Mouse (Mus musculus) ovary, adult 18-20 months (tissue): ENCODE measurements around the gene Cipc.

Source experiments
- DNase-seq: peaks from one replicate; pipeline ENCODE4 v3.0.0; 2022; ENCODE audit warnings: low spot score, mixed read lengths

Cipc gene

DNA sequence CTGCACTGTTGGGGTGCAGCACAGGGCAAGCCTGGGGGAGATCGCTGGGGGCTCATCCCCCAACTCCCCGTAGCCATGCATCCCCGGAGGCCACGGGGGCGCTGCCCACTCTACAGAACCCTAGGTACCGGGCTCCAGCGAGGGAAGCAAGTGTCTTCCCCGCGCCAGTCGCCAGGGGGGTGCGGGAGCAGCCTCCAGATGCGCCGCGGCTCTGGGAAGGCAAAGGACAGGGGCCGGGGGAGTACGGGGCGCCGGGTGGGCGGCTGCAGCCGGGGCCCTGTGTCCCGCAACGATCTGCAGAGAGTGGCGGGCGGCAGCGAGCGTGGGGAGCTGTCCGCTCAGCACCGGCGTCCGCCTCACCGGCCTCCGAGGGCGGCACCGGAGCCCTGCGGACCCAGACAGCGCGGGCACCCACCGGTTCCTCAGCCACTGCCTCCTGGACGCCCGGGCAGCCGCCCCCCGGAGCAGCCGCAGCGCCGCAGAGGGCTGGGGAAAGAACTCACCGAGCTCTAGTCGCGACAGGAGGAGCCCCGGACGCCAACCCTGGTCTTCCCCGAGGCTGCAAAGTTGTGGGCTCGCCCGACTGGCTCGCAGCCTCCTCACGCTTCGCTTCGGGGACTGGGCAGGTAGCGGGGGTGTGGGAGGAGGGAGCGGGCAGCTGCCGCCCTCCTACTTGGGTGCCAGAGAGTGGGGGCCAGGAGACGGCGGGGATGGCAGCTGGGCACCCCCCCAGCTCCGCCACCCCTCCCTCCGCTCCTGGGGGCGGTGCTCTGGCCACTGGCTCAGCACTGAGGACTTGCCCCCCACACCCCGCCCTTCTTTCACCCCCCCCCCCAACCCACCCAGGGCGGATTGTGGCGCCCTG is 43.3 kb downstream of the Cipc start, which contains the start of gene Zdhhc22:
Gene Zdhhc22, minus strand, starts transcription at position 541 of the 865 bp plus-strand sequence.
- DNase-seq, result no peak

DNA sequence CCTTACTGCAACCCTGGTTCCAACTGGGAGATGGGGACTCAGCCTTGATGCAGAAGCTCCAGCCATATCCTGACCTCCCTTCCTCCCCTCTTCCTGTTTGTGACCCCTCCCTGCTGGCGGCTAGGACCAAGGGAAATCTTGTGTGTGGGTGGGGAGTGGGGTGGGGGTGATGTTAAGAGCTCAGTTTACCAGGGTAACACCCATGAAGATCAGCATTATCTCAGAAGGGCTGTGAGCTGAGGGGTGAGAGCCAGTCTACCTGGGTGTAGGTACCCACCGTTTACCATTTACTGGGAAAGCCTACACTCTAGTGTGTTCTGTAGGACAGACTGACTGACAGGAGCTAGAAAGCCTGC is 43.9 kb downstream of the Cipc start:
- DNase-seq, result no peak

GRCm38 (mm10) chr12:86994166-86994565 is 47.3 kb downstream of the Cipc start:
- no peak for DNase-seq

DNA sequence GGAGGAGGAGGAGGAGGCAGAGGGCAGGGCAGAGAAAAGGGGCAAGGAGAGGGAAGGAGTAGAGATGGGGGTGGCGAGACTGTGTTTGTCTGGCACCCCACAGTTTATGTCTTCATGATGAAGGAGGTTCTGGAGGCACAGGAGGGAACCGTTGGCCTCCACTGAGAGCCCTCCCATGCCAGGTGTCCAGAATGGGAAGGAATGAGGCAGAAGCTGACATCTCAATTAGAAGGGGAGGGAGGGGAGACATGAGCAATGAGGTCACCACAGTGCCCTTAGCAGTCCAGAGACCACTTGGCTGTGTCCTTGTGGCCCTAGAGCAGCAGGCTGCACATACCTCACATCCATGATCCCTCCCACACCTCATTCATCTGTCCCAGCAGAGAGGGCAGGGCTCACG is 47.9 kb downstream of the Cipc start:
- DNase-seq, result no peak

DNA sequence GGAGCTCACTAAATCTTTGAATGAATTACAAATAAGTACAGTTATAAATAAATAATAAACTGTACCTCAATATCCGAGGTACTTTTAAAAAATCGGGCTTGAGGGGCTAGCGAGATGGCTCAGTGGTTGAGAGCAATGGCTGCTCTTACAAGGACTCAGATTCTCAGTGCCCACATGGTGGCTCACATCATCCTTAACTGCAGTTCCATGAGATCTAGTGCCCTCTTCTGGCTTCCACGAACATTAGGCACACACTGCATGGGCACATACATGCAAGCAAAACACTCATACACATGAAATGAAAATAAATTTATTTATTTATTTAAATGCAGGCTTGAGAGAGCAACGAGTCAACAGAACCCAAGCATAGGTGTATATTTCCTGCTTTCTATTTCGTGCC is 49.1 kb downstream of the Cipc start:
- no peak for DNase-seq

DNA sequence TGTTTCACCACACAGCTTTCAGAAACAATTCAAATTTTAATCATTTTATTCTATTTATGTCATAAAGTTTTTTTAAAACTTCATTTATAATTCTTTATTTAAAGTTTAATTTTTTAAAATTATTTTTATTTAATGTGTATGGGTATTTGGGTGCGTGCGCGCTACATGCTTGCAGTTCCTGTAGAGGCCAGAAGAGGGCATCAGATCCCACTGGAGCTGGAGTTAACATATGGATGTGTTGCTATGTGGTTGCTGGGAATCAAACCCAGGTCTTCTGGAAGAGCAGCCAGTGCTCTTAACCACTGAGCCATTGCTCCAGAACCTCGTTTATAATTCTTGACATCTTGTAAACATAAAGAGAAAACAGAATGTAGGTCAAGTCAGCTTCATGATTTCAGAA is 51.9 kb downstream of the Cipc start:
- DNase-seq, result no peak

GRCm38 (mm10) chr12:86999283-86999820 is 52.5 kb downstream of the Cipc start:
- no peak for DNase-seq

DNA sequence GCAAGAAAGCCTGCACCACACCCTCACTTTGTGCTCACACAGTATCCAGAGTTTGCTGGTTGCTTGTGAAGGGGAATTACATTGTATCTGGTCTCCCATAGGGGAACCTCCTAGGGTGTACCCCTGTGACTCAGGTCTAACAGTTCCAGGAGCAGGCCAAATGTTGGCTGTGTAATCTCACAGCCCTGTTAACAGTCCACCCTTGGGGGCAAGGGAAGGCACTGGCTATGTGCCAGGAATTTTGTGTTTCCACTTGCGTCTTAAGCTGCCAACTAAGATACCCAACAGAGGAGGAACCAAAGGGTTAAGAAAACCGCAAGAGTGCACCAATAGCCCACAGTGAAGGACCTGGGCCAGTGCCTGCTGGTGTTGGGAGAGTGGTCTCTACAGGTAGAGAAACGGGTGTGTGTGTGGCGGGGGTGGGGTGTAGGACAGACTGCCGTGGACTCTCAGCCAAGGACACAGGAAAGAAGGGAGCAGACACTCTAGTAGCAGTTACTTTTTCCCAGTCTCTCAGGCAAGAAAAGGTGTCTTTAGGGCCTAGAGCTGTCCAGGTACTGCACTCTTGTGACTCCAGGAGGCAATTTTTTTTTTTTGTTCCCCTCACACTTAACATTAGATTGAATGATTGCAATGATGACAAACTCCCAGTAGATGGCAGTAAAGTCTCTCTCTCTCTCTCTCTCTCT is 53.5 kb downstream of the Cipc start:
- no peak for DNase-seq

GRCm38 (mm10) chr12:87000840-87001176 is 54.0 kb downstream of the Cipc start:
- DNase-seq, result no peak

DNA sequence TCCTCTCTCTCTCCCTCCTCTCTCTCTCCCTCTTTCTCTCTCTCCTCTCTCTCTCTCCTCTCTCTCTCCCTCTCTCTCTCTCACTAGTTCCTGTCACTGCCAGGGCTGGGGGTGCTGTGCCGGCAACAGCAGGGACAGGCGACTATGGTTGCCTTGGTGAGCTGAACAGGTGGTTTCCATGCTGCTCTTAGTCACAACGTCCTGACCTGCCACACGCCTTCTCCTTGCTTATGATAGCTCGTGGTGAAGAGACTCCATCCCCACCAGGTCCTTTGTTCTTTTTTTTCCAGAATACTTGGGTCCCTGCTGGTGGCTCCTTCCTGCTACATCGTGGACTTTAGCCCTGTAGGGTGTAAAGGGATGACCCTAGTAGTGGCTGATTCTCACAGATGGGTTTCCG is 55.4 kb downstream of the Cipc start:
- no peak for DNase-seq

GRCm38 (mm10) chr12:87002815-87003214 is 56.0 kb downstream of the Cipc start:
- no peak for DNase-seq

DNA sequence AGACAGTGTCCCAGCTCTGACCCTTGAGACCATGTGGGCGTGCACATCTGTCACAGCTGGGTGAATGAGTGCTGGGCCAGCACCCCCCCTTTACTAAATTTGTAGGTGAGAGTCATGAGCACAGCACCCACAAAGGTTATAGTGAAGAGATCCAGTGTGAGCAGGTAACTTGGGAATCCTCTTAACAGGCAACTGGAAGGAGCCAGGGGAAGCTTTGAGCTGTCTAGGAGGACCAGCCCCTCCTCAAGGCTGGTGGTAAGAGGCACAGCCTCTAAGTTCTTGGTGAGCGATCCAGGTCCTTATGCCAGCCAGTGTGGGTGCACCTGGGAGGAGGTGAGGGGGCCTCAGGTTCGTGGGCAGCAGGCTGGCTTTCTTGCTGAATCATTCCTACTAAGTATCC is 56.8 kb downstream of the Cipc start:
- no peak for DNase-seq

DNA sequence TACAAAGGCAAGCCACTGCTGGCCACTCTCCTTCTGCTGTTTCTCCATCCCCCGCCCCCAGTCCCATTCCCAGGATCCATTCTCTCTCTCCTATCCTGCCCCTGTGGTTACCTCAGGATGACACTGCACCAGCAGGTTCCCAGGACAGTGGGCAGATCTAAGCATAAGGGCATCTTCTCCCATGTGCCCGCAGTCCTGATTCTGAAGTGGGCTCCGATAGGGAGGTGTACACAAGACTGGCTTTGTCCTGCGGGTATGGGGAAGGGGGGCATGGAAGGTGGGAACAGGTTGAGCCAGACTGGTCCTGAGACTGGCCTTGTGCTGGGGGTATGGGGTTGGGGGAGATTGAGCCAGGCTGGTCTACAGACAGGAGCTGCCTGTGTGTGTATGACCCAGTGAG is 57.8 kb downstream of the Cipc start:
- DNase-seq, result no peak
